Mouse (Mus musculus): Measurements from ENCODE around the gene 2410004P03Rik. TPM values are rescaled to one million over a fixed set of nuclear protein-coding genes. Genes with fewer than 3 reads are reported as not detected.

2410004P03Rik gene
- total RNA-seq, 2 experiments from 2014 or later = 0.57 to 1.1 TPM

DNA sequence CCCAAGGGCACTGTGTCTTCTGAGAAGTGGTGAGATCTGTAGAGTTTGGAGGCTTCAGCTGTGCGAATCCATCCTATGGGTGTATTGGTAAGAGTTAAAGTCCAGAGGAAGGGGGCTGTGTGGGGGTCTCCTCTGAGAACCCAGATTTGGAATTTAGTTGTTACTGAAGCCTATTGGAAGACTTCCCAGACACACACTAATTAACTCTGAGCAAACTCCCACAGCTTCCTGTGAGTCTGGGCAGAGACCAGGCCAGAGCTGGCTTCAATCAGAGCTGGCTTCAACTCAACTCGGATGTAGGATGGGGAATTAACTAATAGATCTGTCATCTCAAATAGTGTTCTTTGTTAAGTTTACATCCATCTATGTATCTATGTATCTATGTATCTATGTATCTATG lies 4.2 kb upstream of the 2410004P03Rik start:
- no peak for DNase-seq (ENCODE audit: extremely low spot score in 1 of 2, low spot score in 2 of 2)
- intact Hi-C loops (cut with DNase I) = no loop called here
- no peak for TF ChIP-seq CTCF (IDR thresholded peaks at IDR 0.05)
- Histone ChIP-seq H3K4me3 (no peak overlapping the region), H3K27ac (no peak overlapping the region)

DNA sequence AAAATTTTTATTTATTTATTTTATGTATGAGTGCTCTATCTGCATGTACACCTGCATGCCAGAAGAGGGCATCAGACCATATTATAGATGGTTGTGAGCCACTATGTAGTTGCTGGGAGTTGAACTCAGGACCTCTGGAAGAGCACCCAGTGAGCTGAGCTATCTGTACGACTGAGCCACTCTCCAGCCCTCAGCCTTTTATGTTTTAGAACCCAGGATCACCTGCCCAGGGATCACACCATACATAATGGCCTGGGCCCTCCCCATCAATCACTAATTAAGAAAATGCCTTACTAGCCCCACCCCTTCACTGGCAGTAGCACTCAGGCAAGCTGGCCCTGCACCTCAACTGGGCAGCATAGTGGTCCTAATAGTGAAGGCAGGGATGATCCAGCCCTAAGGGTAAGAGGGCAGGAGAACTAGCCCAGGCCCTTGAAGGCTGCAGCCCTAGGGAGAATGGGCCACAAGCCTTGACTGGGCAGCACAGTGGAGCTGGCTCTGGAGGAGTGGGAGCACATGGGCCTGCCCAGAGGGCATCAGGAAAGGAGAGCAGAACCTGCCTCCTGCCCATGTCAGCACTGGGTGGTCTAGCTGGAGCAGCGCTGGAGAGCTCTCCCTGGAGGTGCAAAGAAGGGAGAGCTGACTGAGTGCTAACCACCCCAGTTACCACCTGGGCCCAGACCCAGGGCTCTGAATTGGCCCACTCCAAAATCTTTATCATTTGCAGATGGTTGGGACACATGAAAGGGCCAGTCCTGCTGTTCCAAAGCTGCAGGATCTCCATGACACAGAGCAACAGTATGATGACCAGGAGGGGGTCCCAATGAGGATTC lies 756 bp upstream of the 2410004P03Rik start:
- intact Hi-C loops (cut with DNase I) = loop anchor here (5.0 kb wide), 2 partner anchors 185 to 295 kb away; no protein-coding TSS in a partner anchor
- Histone ChIP-seq H3K4me3 (no peak overlapping the region), H3K27ac (no peak overlapping the region)
- no peak for TF ChIP-seq CTCF (IDR thresholded peaks at IDR 0.05)
- DNase-seq (ENCODE audit: extremely low spot score in 1 of 2, low spot score in 2 of 2) = no peak

- no peak; the same call in 1 of the 2 replicates for TF ChIP-seq CTCF (IDR thresholded peaks at IDR 0.05)
- intact Hi-C loops (cut with DNase I) = no loop called here
- no peak for DNase-seq (ENCODE audit: extremely low spot score in 1 of 2, low spot score in 2 of 2)
- Histone ChIP-seq H3K4me3 (no peak overlapping the region), H3K27ac (no peak overlapping the region)
Measured at GRCm38 (mm10) chr12:17009466-17009865, 2.1 kb downstream of the 2410004P03Rik start.

DNA sequence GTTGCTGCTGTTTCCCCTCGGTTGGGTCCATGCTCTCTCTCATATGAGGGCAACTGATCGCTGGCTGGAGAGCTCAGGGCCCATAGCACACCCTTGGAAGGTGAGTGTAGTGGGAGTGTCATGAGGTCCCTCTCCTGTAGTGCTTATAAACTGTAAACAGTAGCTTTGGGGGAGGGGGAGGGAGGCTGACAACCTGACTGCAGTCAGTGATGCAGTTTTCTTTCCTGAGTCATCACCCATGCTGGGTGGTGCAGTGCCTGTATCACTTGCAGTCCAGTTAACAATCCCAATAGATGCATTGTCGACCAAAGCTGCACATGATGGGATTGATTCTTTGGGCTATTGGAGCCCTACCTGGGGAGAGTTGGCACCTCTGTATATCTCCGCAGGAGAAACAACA lies 10.3 kb downstream of the 2410004P03Rik start:
- intact Hi-C loops (cut with DNase I) = no loop called here

DNA sequence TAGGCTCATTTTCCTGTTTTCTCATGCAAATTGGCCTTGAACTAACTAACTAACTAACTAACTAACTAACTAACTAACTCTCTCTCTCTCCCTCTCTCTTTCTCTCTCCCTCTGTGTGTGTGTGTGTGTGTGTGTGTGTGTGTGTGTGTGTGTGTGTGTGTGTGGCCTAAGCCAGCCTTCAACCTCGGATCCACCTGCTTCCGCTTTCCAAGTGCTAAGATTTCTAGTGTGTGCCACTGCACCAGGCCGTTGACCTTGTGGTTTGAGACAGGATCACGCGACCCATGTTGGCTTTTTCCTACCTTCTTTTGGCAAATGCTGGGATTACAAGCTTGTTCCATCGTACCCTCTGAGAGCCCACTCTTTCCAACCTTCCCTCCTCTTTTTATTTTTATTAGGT lies 10.9 kb downstream of the 2410004P03Rik start:
- intact Hi-C loops (cut with DNase I) = no loop called here
- TF ChIP-seq CTCF (IDR thresholded peaks at IDR 0.05) = no peak
- no peak overlapping the region for H3K27ac ChIP-seq
- H3K4me3 ChIP-seq = no peak overlapping the region
- DNase-seq (ENCODE audit: extremely low spot score in 1 of 2, low spot score in 2 of 2) = no peak

More for the DNA sequence above, 10.3 kb downstream of the 2410004P03Rik start:
- Histone ChIP-seq H3K4me3 (no peak overlapping the region), H3K27ac (no peak overlapping the region)
- DNase-seq (ENCODE audit: extremely low spot score in 1 of 2, low spot score in 2 of 2) = no peak
- TF ChIP-seq CTCF (IDR thresholded peaks at IDR 0.05) = no peak

DNA sequence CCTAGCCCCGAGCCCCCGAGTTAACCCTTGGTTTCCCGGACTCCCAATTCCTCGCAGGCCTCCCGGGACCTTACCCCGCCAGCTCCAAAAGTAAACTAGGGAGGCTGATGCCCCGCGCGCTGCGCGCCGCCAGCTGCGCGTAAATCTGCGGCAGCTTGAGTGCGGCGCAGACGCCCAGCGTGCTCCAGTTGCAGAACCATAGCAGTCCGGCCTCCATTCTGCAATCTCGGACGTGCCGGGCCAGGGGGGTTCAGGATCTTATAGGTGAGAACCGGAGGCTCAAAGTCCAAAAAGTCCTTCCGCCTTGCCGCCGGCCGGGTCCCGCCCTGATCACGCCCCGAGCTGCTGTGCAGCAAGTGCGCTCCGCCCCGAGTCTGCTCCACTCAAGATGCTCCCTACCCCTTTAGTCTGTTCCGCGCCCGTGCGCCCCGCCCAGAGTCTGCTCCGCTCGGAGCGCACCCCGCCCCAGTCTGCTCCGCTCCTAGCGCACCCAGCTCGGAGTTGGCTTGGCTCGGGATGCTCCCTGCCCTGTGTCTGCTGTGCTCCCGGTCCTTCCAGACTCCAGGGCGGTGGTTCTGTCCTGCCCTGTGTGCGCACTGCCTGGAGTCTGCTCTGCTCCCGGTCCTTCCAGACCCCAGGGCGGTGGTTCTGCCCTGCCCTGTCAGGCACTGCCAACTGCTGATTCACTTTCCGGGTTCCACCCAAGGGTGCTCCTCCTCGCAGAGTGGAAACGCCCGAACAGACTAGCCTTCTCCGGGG lies 11.6 kb downstream of the 2410004P03Rik start, which contains the start of gene Pqlc3:
TSS of gene Pqlc3 (minus strand) at position 670 of the 759 bp plus-strand sequence.
- peak; percentile 71 to 80 for DNase-seq (ENCODE audit: extremely low spot score in 1 of 2, low spot score in 2 of 2)
- Histone ChIP-seq H3K27ac (no peak within 1 kb of the TSS; the same call in 1 of the 2 replicates), H3K4me3 (peak within 1 kb of the TSS; percentile 59)
- intact Hi-C loops (cut with DNase I) = no loop called here
- no peak for TF ChIP-seq CTCF (IDR thresholded peaks at IDR 0.05)

DNA sequence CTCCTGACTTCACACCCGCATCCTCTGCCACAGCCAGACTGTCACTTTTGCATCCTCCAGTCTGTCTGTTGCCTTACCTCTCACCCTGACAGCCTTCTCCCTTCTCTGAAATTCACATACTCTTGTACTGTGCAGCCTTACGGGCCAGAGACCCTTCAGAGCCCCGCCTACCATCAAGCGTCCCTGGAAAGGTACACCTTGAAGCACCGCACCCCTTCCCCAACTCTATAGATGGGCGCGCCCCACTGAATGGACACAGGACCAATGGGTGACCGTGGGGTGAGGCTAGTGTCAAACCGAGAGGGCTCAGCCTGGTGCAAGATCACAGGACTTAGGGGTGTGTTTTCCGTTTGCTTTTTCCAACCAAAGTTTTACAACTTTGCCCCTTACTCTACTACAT lies 12.4 kb downstream of the 2410004P03Rik start:
- no peak for DNase-seq (ENCODE audit: extremely low spot score in 1 of 2, low spot score in 2 of 2)
- no peak for TF ChIP-seq CTCF (IDR thresholded peaks at IDR 0.05)
- H3K27ac ChIP-seq = no peak overlapping the region
- intact Hi-C loops (cut with DNase I) = no loop called here
- H3K4me3 ChIP-seq = peak overlapping the region; percentile 59

DNA sequence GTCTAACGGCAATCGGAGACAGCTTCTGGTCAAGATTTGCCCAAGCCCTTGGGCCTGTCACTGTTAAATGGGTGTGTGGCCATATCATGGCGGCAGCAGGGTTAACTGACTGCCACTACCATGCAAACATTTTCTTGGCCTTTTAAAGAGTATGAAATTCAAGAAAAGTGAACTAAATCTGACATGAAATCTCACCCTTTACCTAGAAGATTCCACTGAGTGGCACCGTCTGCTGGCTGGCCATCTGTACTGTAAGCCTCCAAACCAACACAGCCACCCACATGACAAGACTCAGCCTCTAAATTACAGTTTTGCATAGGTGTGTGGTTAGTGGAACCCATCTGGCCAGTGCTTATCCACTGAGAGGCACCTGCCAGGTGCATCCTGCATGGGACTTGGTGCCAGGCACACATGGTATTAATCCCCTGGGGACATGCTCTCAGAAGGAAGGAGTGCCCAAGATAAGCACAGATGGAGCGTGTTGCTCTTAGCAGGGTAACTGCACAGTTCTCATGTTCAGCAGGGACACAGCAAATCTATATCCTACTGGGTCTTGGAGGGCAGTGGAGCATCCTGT lies 14.6 kb downstream of the 2410004P03Rik start:
- Histone ChIP-seq H3K27ac (peak overlapping the region; percentile 15; the same call in 1 of the 2 replicates), H3K4me3 (no peak overlapping the region)
- intact Hi-C loops (cut with DNase I) = no loop called here
- no peak for DNase-seq (ENCODE audit: extremely low spot score in 1 of 2, low spot score in 2 of 2)
- TF ChIP-seq CTCF (IDR thresholded peaks at IDR 0.05) = no peak; the same call in 1 of the 2 replicates

DNA sequence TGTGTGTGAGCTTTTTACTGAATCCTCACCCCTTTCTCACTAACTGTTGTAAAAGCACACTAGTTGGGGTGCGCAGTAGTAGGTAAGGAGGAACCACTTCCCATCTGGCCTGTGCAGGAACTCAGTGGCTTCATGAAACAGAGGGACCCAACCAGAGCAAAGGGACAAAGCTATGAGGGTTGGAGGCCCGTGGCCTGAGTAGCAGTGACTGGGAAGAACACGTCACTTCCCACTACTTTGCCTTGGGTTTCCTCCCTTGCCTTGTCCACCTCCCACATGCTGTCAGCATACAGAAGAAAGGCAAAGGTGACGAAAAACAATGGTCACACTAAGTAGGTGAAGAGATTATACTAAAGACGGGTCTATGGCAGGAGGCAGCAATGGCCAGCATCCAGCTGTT lies 15.2 kb downstream of the 2410004P03Rik start:
- Histone ChIP-seq H3K27ac (no peak overlapping the region; the same call in 1 of the 2 replicates), H3K4me3 (no peak overlapping the region)
- DNase-seq (ENCODE audit: extremely low spot score in 1 of 2, low spot score in 2 of 2) = no peak
- intact Hi-C loops (cut with DNase I) = no loop called here
- no peak for TF ChIP-seq CTCF (IDR thresholded peaks at IDR 0.05)

- Histone ChIP-seq H3K27ac (no peak overlapping the region), H3K4me3 (no peak overlapping the region)
- TF ChIP-seq CTCF (IDR thresholded peaks at IDR 0.05) = no peak
- no peak for DNase-seq (ENCODE audit: extremely low spot score in 1 of 2, low spot score in 2 of 2)
- intact Hi-C loops (cut with DNase I) = no loop called here
Measured at GRCm38 (mm10) chr12:16994291-16994690, 17.2 kb downstream of the 2410004P03Rik start.

GRCm38 (mm10) chr12:16992355-16992754 lies 19.2 kb downstream of the 2410004P03Rik start:
- no peak for DNase-seq (ENCODE audit: extremely low spot score in 1 of 2, low spot score in 2 of 2)
- Histone ChIP-seq H3K4me3 (no peak overlapping the region), H3K27ac (no peak overlapping the region)
- TF ChIP-seq CTCF (IDR thresholded peaks at IDR 0.05) = no peak
- intact Hi-C loops (cut with DNase I) = no loop called here

GRCm38 (mm10) chr12:16991376-16991775 lies 20.2 kb downstream of the 2410004P03Rik start:
- no peak for DNase-seq (ENCODE audit: extremely low spot score in 1 of 2, low spot score in 2 of 2)
- no peak overlapping the region for H3K4me3 ChIP-seq
- no peak overlapping the region for H3K27ac ChIP-seq
- TF ChIP-seq CTCF (IDR thresholded peaks at IDR 0.05) = no peak
- intact Hi-C loops (cut with DNase I) = no loop called here

Data from left cerebral cortex, adult 2 months (tissue).